Mouse (Mus musculus): ENCODE measurements around the gene Ltk.
"Not testable (repeated sequence)": the region's sequence is repeated elsewhere in the genome, so short reads cannot be mapped to it uniquely, and the experiment has no call there.

Gene Ltk

GRCm38 (mm10) chr2:119758844-119759835 is 1.1 kb downstream of the Ltk start:
- no peak for DNase-seq (ENCODE audit: extremely low spot score)

- DNase-seq (ENCODE audit: extremely low spot score) = peak; percentile 33
These were observed 2.0 kb downstream of the Ltk start for GRCm38 (mm10) chr2:119758101-119758843.

DNA sequence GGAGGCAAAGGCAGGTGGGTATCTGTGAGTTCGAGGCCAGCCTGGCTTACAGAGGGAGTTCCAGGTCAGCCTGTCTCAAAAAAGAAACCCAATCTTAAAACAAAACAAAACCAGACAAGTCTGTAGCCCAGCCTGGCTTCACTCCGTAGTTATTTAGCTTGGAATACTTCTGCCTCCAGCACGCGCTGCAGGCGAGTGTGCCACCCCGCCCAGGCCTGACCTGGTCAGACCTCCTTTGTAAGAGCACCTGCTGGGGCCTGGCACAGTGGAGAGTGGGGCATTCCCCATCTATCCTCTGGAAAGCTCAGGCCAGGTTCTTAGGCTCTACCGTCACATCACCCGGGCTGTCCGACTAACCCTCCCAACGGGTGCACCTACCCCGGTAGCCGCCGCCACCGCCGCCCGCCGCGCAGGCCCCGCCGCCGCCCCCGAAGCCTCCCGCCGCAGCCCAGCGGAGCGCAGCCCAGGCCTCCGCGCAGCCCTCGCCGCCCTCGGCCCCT is 2.6 kb downstream of the Ltk start:
- peak; percentile 28 for DNase-seq (ENCODE audit: extremely low spot score)

- DNase-seq (ENCODE audit: extremely low spot score) = no peak
These were observed 11.0 kb downstream of the Ltk start for GRCm38 (mm10) chr2:119749260-119749659.

GRCm38 (mm10) chr2:119747554-119747953 is 12.7 kb downstream of the Ltk start:
- DNase-seq (ENCODE audit: extremely low spot score) = no peak

GRCm38 (mm10) chr2:119745281-119745680 is 14.9 kb downstream of the Ltk start:
- DNase-seq (ENCODE audit: extremely low spot score) = peak; percentile 19

DNA sequence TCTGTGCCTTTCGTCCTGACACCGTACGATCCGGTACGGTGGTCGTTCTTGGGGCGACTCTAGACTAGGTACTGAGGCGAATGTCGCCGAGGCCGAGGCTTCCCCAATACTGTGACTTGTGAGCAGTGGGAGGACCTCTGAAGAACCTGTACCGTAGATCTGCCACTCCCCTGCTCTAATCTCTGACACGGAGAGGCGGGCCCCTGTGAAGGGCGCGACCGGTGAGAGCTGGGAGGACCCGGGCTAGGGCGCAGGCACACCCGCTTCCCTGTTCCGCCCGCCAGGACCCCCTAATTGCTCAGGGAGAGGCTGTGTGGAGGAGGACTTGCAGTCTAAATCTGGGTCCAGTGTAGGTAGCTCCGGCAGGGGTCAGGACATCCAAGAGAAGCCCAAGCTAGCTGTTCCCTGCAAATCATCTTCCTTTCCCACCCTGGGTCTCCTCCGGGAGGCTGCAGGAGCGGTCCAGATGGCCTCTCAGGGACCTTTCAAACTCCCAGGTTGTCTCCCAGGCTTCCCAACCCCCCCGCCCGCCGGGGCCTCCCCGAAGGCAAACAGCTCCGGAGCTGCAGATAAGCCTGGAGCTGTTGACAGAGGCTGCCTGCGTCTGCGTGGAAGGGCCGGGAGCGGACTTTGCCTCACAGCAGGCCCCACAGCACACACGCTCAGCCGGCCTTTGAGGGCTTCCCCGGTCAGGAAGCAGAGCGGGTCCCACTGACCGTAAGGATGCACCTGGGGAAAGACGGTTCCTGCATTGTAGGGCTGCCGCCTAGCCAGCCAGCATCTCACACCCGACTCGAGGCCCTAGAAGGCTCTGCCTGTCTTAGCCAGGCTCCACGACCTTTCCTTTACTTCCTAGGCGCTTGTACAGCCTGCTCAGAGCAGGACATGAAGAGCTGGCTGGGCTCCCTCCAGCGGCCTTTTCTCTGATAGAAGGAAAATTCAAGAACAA is 15.8 kb downstream of the Ltk start:
- DNase-seq (ENCODE audit: extremely low spot score) = peak; percentile 49

GRCm38 (mm10) chr2:119743808-119744162 is 16.4 kb downstream of the Ltk start:
- no peak for DNase-seq (ENCODE audit: extremely low spot score)

DNA sequence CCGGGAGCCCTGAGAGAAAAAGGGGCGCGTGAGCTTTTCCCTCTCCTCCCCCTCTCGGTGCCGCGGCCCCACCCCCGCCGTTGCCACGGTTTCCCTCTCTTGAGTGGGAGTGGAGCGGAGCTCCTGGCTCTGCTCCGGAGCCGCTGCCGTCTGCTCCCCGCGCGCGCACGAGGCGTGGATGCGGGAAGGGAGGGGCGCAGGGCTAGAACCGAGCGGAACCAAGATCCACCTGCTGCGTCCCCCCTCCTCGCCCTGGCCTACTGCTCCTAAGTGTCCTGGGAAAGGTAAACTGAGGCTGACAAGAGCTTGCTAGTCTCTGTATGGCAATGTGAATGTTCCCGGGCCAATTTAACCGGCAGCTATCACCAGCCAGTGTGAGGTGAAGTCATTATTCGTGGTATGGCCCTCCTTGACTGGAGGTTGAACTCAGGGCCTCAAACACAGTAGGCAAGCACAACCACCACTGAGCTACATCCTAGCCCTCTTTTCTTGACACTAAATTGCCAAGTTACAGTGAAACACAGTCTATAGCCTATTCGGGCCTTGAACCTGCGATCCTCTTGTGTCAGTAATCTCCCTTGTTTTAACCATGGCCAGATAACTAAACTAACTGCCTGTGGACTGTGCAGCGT is 16.9 kb downstream of the Ltk start:
- DNase-seq (ENCODE audit: extremely low spot score) = no peak

DNA sequence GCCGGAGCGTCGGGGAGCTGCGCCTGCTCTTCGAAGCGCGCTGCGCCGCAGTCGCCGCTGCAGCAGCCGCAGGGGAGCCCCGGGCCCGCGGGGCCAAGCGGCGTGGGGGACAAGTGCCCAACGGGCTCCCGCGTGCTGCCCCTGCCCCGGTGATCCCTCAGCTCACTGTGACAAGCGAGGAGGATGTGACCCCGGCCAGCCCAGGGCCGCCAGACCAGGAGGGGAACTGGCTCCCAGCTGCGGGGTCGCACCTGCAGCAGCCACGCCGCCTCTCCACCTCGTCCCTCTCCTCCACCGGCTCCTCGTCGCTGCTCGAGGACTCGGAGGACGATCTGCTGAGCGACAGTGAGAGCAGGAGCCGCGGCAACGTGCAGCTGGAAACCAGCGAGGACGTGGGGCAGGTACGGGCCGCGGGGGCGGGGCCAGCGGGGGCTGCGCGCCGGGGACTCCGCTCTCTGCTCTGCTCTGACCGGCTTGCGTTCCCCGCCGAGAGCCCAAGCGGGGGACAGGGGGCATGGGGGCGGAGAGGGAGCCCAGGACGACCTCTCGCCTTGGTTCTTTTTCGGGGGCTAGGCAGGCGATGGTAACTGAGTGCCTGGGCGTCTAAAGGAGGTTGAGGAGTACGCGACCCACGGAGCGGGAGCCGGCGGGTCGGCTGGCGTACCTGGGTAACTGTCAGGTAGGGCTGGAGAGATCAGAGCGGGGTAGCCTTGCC is 17.6 kb downstream of the Ltk start:
- peak; percentile 59 for DNase-seq (ENCODE audit: extremely low spot score)

- DNase-seq (ENCODE audit: extremely low spot score) = peak; percentile 84
These were observed 18.4 kb downstream of the Ltk start, which contains the start of gene Itpka for GRCm38 (mm10) chr2:119741581-119742411. Gene Itpka (plus strand): TSS chr2:119742337.

DNA sequence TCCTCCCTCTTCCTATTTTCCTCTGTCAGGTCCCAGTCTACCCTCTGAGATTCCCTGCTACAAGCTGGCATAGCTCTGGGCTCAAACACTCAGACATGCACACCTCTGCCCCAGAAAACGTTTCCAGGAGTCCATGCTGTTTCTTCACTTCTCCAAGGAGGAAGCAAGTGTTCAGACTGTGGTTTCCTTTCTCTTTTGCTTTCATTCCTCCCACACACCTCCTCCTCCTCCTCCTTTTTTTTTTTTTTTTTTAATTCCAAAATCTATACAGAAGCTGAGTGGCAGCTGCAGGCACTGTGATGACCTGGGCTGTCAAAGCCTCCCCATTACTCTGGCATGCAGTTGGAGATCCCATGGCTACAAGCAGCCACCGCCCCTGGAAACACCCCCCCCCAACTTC is 19.7 kb downstream of the Ltk start:
- DNase-seq (ENCODE audit: extremely low spot score) = no peak

DNA sequence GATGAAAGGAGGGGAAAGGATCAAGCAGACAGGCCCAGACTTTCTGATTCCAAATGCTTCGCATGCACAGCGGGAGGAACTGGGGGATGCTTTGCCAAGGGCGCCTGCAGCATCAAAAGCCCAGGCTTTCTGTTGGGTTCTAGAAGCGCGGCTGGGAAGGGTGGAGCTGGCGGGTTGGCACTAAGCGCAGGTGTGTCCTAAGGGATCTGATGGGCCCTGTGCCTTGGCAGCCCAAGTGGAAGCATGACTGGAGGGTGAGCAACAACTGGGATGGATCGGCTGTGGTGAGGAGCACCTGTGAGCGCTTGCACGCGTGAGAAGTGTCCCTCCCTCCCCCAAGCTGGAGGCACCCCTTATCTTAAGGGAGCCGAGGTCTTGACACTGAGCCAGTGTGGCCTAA is 23.1 kb downstream of the Ltk start:
- DNase-seq (ENCODE audit: extremely low spot score) = no peak

DNA sequence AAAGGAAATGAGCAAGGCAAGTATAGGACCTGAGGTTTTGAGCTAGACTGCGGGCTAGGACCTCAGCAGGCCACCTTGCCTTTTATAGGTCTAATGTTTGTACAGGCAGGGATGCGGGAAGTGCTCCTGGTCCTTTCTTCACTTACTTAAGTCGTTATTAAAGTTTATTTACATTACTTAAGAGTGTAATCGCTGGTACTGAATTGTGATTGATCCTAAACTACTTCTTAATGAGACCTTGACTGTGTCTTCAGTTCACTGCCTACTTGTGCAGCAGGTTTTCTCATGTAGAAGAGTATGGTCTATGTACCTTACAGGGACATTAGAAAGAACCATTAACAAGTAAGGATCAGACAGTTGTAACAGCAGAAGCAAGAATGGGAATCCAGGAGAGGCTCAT is 29.5 kb downstream of the Ltk start:
- no peak for DNase-seq (ENCODE audit: extremely low spot score)

GRCm38 (mm10) chr2:119727762-119728416 is 32.3 kb downstream of the Ltk start:
- no peak for DNase-seq (ENCODE audit: extremely low spot score)

DNA sequence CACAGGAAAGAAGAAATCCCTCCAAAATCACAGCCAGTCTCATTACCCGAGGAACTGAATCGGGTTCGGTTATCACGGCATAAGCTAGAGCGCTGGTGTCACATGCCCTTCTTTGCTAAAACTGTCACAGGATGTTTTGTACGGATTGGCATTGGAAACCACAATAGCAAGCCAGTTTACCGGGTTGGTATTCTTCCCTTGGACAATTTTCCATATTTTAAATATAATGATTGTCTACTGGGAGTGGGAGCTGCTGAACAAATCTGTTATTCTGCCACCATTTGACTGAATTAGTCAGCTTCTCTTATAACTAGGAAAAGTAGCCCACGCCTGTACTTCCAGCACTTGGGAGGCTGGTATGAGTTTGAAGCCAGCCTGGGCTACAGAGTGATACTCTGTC is 39.2 kb downstream of the Ltk start:
- no peak for DNase-seq (ENCODE audit: extremely low spot score)

DNA sequence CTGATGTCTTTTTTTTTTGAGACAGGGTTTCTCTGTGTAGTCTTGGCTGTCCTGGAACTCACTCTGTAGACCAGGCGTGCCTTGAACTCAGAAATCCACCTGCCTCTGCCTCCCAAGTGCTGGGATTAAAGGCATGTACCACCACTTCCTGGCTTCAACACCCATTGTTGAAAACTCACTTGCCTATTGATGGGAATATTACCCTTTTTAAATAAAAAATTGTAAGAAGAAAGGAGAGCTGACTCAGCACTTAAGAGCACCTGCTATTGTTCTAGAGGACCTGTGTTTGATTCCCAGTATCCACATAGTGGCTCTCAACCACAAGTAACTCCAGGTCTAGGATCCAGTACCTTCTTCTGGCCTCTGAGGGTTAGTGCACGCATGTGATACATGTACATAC is 44.4 kb downstream of the Ltk start:
- DNase-seq (ENCODE audit: extremely low spot score) = not testable (repeated sequence)

- DNase-seq (ENCODE audit: extremely low spot score) = no peak
These were observed 50.2 kb downstream of the Ltk start for GRCm38 (mm10) chr2:119710011-119710410.

DNA sequence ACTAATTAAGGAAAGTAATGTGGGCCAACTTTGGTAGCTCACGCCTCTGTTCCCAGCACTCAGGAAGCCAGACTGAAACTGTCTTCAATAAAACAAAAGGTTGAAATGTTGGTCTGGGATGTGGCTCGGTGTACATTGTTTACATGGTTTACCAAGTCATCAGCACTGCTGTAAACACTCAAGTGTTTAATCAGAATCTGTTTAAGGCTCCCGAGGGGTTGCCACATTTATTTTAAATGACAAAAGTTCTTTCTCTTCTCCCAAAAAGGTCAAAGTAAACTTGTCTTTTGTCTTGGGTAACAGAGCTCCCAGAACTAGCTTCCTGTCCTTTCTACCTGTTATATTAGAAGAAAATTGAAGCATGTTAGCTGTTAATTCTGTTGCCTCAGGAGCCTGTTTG is 52.6 kb downstream of the Ltk start:
- no peak for DNase-seq (ENCODE audit: extremely low spot score)

Data from embryo, embryonic 9.5 days (tissue).